Mouse (Mus musculus) right cerebral cortex, postnatal 36 days (tissue): Measurements from ENCODE around the gene Fank1.
"Not testable (repeated sequence)": the region's sequence is repeated elsewhere in the genome, so short reads cannot be mapped to it uniquely, and the experiment has no call there.

Source experiments
- DNase-seq, 2 experiments: peaks; one replicate each; pipeline ENCODE4 v3.0.0; 2022; ENCODE audit warnings: low spot score in 2 of 2, mixed read lengths in 1 of 2

Gene Fank1

GRCm38 (mm10) chr7:133829579-133829978 lies 52.9 kb downstream of the Fank1 start:
- DNase-seq, result no peak

DNA sequence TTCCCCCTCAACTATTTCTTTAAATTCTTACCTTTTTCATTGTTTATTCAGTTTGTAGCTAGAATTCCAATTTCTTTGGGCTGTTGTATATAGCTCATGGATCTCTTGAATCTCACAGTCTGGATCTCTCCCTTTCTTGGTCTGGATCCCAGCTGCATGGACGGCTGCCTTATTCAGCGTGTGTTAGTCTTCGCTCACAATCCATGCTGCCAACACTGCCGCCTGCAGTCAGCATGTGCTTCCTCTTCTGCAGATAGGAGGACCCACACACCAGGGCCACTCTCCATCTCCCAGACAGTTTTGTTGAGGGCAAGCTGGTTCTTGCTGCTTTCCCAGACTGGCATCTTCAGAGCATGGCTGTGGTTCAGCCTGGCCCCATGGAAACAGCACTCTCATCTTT lies 62.9 kb downstream of the Fank1 start:
- peak; percentile 12 to 21 for DNase-seq

GRCm38 (mm10) chr7:133842079-133842478 lies 65.4 kb downstream of the Fank1 start:
- no peak for DNase-seq

- DNase-seq, result no peak
Measured at GRCm38 (mm10) chr7:133847175-133847574, 70.5 kb downstream of the Fank1 start.

- DNase-seq, result no peak
Measured at GRCm38 (mm10) chr7:133848180-133848579, 71.5 kb downstream of the Fank1 start.

DNA sequence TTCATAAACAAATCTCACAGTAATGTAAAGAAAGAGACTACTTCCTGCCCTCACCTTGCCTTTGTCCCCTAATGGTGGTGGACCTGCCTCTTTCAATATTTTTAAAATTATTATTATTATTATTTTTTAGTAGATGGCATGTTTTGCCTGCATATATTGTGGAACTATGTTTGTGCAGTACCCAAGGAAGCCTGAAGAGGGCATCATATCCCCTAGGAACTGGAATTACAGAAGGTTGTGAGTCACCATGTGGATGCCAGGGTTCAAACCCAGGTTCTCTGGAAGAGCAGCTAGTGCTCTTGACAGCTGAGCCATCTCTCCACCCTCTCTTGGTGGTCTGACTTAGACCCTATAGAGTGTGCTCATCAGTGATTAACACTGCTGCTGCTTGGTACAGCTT lies 74.1 kb downstream of the Fank1 start:
- DNase-seq, result no peak

GRCm38 (mm10) chr7:133856278-133856677 lies 79.6 kb downstream of the Fank1 start:
- peak; percentile 62 to 66 for DNase-seq

DNA sequence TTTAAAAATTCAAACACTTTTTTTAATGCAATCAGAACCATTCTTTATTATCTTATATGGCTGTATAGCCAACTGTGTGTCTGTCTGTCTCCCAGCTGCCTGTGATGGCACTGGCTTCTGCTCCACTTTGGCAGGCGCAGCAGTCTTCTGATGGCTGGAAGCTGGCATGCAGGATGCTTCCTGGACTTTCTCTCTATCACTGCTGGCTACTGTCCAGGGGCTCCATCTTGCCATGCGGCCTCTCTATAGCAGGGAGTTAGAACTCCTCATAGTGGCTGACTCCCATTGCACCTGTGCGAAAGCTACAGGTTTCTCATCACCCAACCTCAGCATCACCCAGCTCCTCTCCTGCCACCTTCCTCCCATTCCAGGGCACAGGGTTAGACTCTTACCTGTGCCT lies 81.8 kb downstream of the Fank1 start:
- DNase-seq, result no peak

DNA sequence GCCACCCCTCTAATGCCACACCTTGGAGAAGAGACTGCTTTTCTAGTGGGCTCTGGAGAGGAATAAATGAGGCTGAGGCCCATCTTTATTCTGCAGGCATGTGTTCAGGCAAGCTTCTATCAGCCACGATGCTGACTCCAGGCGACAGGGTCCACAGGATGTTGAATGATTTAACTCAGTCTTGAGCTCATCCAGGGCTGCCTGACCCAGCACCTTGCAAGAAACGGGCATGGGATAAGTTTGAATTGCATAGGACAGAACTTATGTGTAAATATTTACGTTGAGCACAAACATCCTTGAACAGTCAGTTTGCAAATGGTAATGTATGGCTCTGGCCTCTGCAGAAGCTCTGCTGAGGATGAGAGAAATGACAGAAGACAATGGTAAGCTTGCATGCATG lies 82.9 kb downstream of the Fank1 start:
- DNase-seq, result no peak

DNA sequence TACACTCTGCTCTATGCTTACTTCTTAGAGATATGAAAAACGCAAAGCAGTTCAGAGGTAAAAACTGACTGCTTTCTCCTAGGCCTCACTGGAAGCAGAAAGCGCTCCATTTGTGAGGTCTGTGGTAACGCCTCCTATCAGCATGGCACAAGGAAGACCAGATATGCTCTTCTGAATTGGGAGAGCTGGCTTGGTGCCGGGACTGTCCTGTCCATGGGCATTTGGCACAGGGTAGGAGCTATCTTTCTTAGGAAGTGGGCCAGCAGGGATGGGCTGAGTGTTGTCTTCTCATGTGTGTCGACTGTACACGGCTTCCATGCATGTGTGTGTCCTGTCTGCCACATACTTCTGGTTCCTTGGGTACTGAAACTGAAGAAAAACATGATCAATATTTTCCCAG lies 85.6 kb downstream of the Fank1 start:
- DNase-seq, result no peak

DNA sequence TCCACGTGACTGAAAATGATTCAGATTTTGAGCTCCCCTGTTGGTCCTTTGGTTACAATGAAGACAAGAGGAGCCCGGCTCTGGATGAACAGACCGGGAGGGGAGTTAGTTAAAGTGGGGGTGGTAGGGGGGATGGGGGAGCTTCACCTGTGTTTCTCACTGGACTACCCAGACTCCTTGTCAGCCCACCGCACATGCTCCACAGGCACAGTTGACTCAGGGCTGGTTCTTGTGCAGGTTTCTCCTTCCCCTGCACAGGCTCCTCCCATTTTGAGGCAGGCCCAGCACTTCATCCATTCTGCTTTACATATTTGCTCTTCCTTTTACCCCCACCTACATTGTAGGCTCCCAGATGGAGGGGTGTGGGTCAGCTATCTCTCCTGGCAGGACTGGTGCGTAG lies 86.1 kb downstream of the Fank1 start:
- no peak for DNase-seq

DNA sequence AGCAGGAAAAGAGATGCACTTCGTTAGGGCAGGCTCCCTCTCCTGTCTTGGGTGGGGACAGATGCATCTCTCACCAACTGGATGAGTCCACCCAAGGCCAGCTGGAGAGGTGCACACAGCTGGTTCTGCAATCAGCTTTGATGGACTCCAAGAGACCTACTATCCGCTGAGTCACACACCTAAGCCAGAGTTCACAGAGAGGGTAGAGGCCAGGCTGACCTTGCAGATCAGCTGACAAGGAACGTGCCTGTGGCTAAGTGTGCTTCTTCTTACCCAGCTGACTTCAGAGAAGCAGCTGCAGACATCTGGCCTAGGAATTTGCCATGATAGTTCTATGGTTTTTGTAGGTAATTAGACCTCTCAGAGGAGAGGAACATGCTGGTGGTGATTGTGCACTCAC lies 86.5 kb downstream of the Fank1 start:
- no peak for DNase-seq

DNA sequence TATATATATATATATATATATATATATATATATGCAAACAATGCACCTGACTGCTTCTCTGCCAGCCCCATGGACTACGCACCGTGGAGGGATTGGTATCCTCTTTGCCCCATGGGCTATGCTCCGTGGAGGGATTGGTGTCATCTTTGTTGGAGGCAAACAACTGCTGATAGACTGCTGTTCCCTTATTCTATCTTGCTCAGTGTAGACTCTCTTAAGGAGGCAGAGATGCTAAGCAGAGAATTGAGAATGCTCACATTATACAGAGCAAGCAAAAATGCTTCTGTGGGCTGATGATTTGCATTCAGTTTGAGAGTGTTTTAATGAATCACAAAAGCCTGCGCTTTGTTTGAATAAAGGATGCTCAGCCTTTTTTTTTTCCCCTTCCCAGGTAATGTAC lies 87.0 kb downstream of the Fank1 start:
- no peak for DNase-seq

DNA sequence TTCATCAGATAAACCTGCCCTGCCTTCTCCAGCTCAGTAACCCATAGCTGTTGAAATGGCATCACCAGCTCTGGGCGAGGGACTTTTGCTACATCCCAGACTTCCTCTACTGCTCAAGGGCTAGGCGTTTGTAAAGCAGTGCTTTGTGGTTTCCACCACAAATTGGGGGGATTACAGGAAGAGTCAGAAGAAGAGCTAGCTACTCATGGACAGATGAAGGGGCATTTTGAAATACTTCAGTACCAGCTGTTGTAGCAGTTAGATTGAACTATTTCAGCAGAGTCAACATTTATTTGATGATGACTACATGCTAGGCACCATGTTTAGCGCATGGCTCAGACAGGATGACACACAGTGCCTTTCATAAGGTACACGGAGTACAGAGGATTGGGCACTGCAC lies 93.6 kb downstream of the Fank1 start:
- no peak for DNase-seq

GRCm38 (mm10) chr7:133872701-133873100 lies 96.0 kb downstream of the Fank1 start:
- no peak for DNase-seq

GRCm38 (mm10) chr7:133876139-133876538 lies 99.5 kb downstream of the Fank1 start:
- no peak for DNase-seq

- DNase-seq, result no peak
Measured at GRCm38 (mm10) chr7:133876646-133877342, 100.1 kb downstream of the Fank1 start.

DNA sequence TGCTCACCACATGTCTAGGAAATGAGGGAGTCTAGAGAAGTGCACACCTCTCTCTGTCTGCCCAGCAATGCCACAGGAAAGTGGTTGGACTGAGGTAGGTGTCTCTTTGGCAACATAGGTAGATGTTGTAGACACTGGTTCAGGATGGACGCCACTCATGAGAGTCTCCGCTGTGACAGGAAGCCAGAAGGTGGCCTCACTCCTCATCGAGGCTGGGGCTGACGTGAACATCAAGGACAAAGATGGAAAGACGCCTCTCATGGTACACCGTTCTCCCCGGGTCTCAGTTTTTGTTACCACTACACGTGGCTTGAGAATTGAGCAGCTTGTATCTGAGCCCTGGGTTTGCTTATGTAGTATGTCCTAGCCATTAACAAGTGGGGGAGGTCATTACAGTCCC lies 103.1 kb downstream of the Fank1 start:
- no peak for DNase-seq

- DNase-seq, result not testable (repeated sequence)
Measured at GRCm38 (mm10) chr7:133884759-133885431, 108.2 kb downstream of the Fank1 start.

- DNase-seq, result no peak
Measured at GRCm38 (mm10) chr7:133888926-133889920, 112.6 kb downstream of the Fank1 start.

GRCm38 (mm10) chr7:133889986-133890385 lies 113.3 kb downstream of the Fank1 start:
- no peak for DNase-seq

DNA sequence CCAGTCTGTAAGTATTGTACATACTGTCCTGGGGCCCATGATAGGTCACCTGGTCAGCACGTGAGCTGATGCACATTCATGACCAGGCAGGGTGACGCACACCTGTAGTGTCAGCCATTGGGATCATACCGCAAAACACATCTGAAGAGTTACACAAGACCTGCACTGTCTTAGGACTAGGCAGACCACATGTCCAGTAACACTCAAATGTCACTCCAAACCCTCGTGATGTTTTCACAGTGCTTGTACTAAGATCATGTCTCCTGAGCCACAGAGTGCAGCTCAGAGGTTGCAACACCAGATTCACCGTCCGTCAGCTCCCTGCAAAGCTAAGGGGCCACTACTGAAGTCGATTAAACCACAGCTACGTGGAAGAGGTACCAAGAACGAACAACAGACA lies 114.6 kb downstream of the Fank1 start:
- no peak for DNase-seq
